Mouse (Mus musculus) G1E (cell line): ENCODE measurements at regions not wholly inside any gene's neighbourhood (a gene's known extent, or its start where the extent isn't known, plus 50 kb on each side); places are given as distances from the start of the nearest gene placed in this dataset.
"Not testable (repeated sequence)": the region's sequence is repeated elsewhere in the genome, so short reads cannot be mapped to it uniquely, and the experiment has no call there.

Experiments
- CTCF ChIP-seq: IDR thresholded peaks from 2 replicates; pipeline ENCODE4 v1.5.1; 2012; ENCODE audit warnings: low read depth, low read length, inconsistent platforms, mixed read lengths
- GATA1 ChIP-seq: IDR thresholded peaks from 2 replicates; pipeline ENCODE4 v1.6.1; 2012; ENCODE audit warnings: borderline replicate concordance, low read length, inconsistent platforms, mixed read lengths
- GATA2 ChIP-seq: IDR thresholded peaks from 2 replicates; pipeline ENCODE4 v1.6.1; 2012; ENCODE audit warnings: low read depth, low read length, inconsistent platforms, borderline replicate concordance
- POLR2AphosphoS5 ChIP-seq: IDR thresholded peaks from 2 replicates; pipeline ENCODE4 v1.6.1; 2012; ENCODE audit warnings: low read depth, low read length, inconsistent platforms; ENCODE audit not compliant: insufficient replicate concordance

GRCm38 (mm10) chr7:106031612-106032150 is 77.9 kb upstream of the Gm4070 start:
- not testable (repeated sequence) for TF ChIP-seq GATA2, CTCF, GATA1, POLR2AphosphoS5
